In the genomic region with DNA sequence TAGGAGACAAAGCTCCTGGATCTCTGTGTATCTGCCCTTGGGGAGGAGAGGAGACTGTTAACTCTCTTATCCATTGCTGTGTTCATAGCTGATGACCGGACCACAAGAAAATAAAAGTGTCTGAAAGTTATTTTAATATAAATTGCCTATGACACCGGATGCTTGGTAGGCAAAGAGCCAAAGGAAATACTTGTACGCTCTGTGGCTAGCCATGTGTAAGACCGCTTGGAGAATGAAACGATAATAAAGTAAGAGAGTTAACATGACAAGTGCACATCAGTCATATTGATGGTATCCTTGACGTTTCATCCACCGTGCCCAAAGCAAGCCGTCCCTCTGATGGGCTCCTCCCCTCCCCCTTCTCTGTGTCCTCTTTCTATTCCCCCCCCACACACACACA, we compare ENCODE assay signal across 13 mouse cellular contexts.
"Had no signal": no experiment of that assay in that cellular context is flagged by ENCODE, and none has a peak within 500 bp of the region (broad histone marks: within the 10 kb centered on the region; RNA-seq: fewer than 3 reads in every experiment).

No protein-coding gene starts in this region.

- DNase-seq: kidney, postnatal 36 days; layer of hippocampus, postnatal 36 days; lung, postnatal 14 days; lung, postnatal 4 days; midbrain, embryonic 14.5 days; thymus, adult 18-20 months; thymus, postnatal 36 days had no signal

- H3K4me2 ChIP-seq: intestine, embryonic 15.5 days; liver, embryonic 12.5 days; liver, embryonic 15.5 days; lung, embryonic 15.5 days; midbrain, embryonic 11.5 days had no signal

- ATAC-seq: intestine, embryonic 15.5 days; liver, embryonic 12.5 days had no signal

- H3K27me3 ChIP-seq: intestine, embryonic 15.5 days; liver, embryonic 12.5 days; liver, embryonic 15.5 days; lung, embryonic 15.5 days had no signal

- H3K4me1 ChIP-seq: liver, embryonic 12.5 days; liver, embryonic 15.5 days had no signal

- H3K9ac ChIP-seq: intestine, embryonic 15.5 days; liver, embryonic 12.5 days; liver, embryonic 15.5 days; lung, embryonic 15.5 days had no signal

- H3K9me3 ChIP-seq: intestine, embryonic 15.5 days; liver, embryonic 12.5 days; liver, embryonic 15.5 days; lung, embryonic 15.5 days had no signal

- H3K4me3 ChIP-seq: intestine, embryonic 15.5 days; left cerebral cortex, adult 2 months; liver, embryonic 12.5 days; liver, embryonic 15.5 days; lung, embryonic 15.5 days had no signal

- H3K36me3 ChIP-seq: intestine, embryonic 15.5 days; liver, embryonic 12.5 days; liver, embryonic 15.5 days; lung, embryonic 15.5 days had no signal

- H3K27ac ChIP-seq: intestine, embryonic 15.5 days; left cerebral cortex, adult 2 months; liver, embryonic 12.5 days; liver, embryonic 15.5 days; lung, embryonic 15.5 days had no signal
